Mouse (Mus musculus) CH12.LX (cell line): ENCODE data around the gene Smpdl3a. TPM values are rescaled to one million over a fixed set of nuclear protein-coding genes. Genes with fewer than 3 reads are reported as not detected.

Source experiments
- DNase-seq: peaks from one replicate; pipeline ENCODE4 v3.0.0-alpha.2; 2013; ENCODE audit errors: extremely low read depth
- H3K27ac ChIP-seq: 2 replicates; pipeline ENCODE4 v1.5.1; 2012; ENCODE audit warnings: low read depth, mild to moderate bottlenecking, control low read depth, moderate library complexity; ENCODE audit not compliant: insufficient read depth
- H3K27me3 ChIP-seq: replicated peaks from 2 replicates; pipeline ENCODE3; 2012; ENCODE audit warnings: inconsistent platforms
- H3K36me3 ChIP-seq, 2 experiments: replicated peaks in 1 of 2; 2 replicates each; pipeline versions ENCODE3 to v1.6.1; 2012; ENCODE audit warnings: inconsistent platforms in 1 of 2, low read length in 1 of 2, mild to moderate bottlenecking in 1 of 2, mixed read lengths in 1 of 2, moderate library complexity in 1 of 2; ENCODE audit not compliant: control insufficient read depth in 1 of 2, insufficient read depth in 1 of 2
- H3K4me1 ChIP-seq, 2 experiments: 2 replicates each; pipeline ENCODE4 v1.6.1; 2012; ENCODE audit warnings: inconsistent platforms in 1 of 2, moderate library complexity in 1 of 2; ENCODE audit not compliant: insufficient read depth in 2 of 2, control insufficient read depth in 1 of 2
- H3K4me2 ChIP-seq: 2 replicates; pipeline ENCODE4 v1.6.1; 2012; ENCODE audit warnings: low read depth, mild to moderate bottlenecking, control low read depth; ENCODE audit not compliant: poor library complexity, insufficient read depth, severe bottlenecking
- H3K4me3 ChIP-seq, 3 experiments: fragments of 150-350 bp in 1 of 3; sonication (generic) in 1 of 3; replicated peaks in 1 of 3; 2 replicates each; pipeline versions ENCODE3 to v1.5.1; 2011 to 2012; ENCODE audit warnings: low read depth in 2 of 3, low read length in 2 of 3, mild to moderate bottlenecking in 2 of 3, moderate library complexity in 2 of 3, control low read depth in 1 of 3, improper control_type of control experiment in 1 of 3, inconsistent platforms in 1 of 3, mixed read lengths in 1 of 3; ENCODE audit not compliant: poor library complexity in 1 of 3
- H3K79me2 ChIP-seq: replicated peaks from 2 replicates; pipeline ENCODE4 v1.6.1; 2012; ENCODE audit warnings: mild to moderate bottlenecking, moderate library complexity; ENCODE audit not compliant: control insufficient read depth, poor library complexity, insufficient read depth, severe bottlenecking; ENCODE audit errors: extremely low read depth
- H3K9ac ChIP-seq: 2 replicates; pipeline ENCODE4 v1.6.1; 2012; ENCODE audit warnings: low read depth, mild to moderate bottlenecking, control low read depth, moderate library complexity; ENCODE audit not compliant: insufficient read depth
- H3K9me3 ChIP-seq: replicated peaks from 2 replicates; pipeline ENCODE3; 2012; ENCODE audit warnings: low read length, inconsistent platforms, mixed read lengths
- CHD2 ChIP-seq: IDR thresholded peaks from 2 replicates; pipeline ENCODE4 v1.6.1; 2011; ENCODE audit warnings: low read length, improper control_type of control experiment
- CTCF ChIP-seq, 2 experiments: IDR thresholded peaks in 1 of 2; conservative IDR thresholded peaks in 1 of 2; 2 replicates each; pipeline ENCODE4 v1.5.1; 2011 to 2012; ENCODE audit warnings: low read depth in 2 of 2, low read length in 2 of 2, improper control_type of control experiment in 1 of 2, inconsistent platforms in 1 of 2, mild to moderate bottlenecking in 1 of 2, moderate library complexity in 1 of 2
- E2F4 ChIP-seq: IDR thresholded peaks from 2 replicates; pipeline ENCODE4 v1.6.1; 2011; ENCODE audit warnings: low read depth, low read length, improper control_type of control experiment; ENCODE audit not compliant: insufficient replicate concordance
- GABPA ChIP-seq: IDR thresholded peaks from 2 replicates; pipeline ENCODE4 v1.6.1; 2012; ENCODE audit warnings: low read depth, low read length, improper control_type of control experiment, inconsistent platforms; ENCODE audit not compliant: insufficient replicate concordance
- JUN ChIP-seq: IDR thresholded peaks from 2 replicates; pipeline ENCODE4 v1.6.1; 2011; ENCODE audit warnings: low read depth, mild to moderate bottlenecking, low read length, improper control_type of control experiment, moderate library complexity; ENCODE audit not compliant: insufficient read depth
- JUND ChIP-seq: conservative IDR thresholded peaks from 2 replicates; pipeline ENCODE4 v1.6.1; 2011; ENCODE audit warnings: low read depth, low read length, improper control_type of control experiment
- MAX ChIP-seq: IDR thresholded peaks from 2 replicates; pipeline ENCODE4 v1.6.1; 2011; ENCODE audit warnings: low read length, improper control_type of control experiment
- MAZ ChIP-seq: IDR thresholded peaks from 2 replicates; pipeline ENCODE4 v1.6.1; 2012; ENCODE audit warnings: low read depth, mild to moderate bottlenecking, inconsistent platforms, low read length, improper control_type of control experiment, moderate library complexity
- MXI1 ChIP-seq: IDR thresholded peaks from 2 replicates; pipeline ENCODE4 v1.6.1; 2011; ENCODE audit warnings: mild to moderate bottlenecking, low read depth, low read length, improper control_type of control experiment
- MYC ChIP-seq: IDR thresholded peaks from 2 replicates; pipeline ENCODE4 v1.6.1; 2011; ENCODE audit warnings: low read depth, mild to moderate bottlenecking, improper control_type of control experiment, low read length
- NELFE ChIP-seq: IDR thresholded peaks from 2 replicates; pipeline ENCODE4 v1.6.1; 2011; ENCODE audit warnings: low read depth, low read length, improper control_type of control experiment
- POLR2A ChIP-seq: IDR thresholded peaks from 2 replicates; pipeline ENCODE4 v1.6.1; 2011; ENCODE audit warnings: low read depth, mild to moderate bottlenecking, improper control_type of control experiment, low read length
- POLR2AphosphoS2 ChIP-seq: IDR thresholded peaks from 2 replicates; pipeline ENCODE4 v1.6.1; 2011; ENCODE audit warnings: low read depth, low read length, improper control_type of control experiment
- RAD21 ChIP-seq: IDR thresholded peaks from 2 replicates; pipeline ENCODE4 v1.6.1; 2011; ENCODE audit warnings: low read depth, mild to moderate bottlenecking, low read length, improper control_type of control experiment, moderate library complexity
- RCOR1 ChIP-seq: conservative IDR thresholded peaks from 2 replicates; pipeline ENCODE4 v1.6.1; 2012; ENCODE audit warnings: low read depth, mild to moderate bottlenecking, inconsistent platforms, low read length, improper control_type of control experiment
- SIN3A ChIP-seq: IDR thresholded peaks from 2 replicates; pipeline ENCODE4 v1.6.1; 2012; ENCODE audit warnings: low read length, improper control_type of control experiment, inconsistent platforms
- TBP ChIP-seq: conservative IDR thresholded peaks from 2 replicates; pipeline ENCODE4 v1.6.1; 2011; ENCODE audit warnings: low read depth, low read length, improper control_type of control experiment
- TCF12 ChIP-seq: IDR thresholded peaks from 2 replicates; pipeline ENCODE4 v1.6.1; 2014; ENCODE audit warnings: low read depth, mild to moderate bottlenecking, inconsistent platforms, low read length, improper control_type of control experiment
- UBTF ChIP-seq: IDR thresholded peaks from 2 replicates; pipeline ENCODE4 v1.6.1; 2012; ENCODE audit warnings: low read depth, mild to moderate bottlenecking, inconsistent platforms, low read length, improper control_type of control experiment, moderate library complexity
- USF1 ChIP-seq: IDR thresholded peaks from 2 replicates; pipeline ENCODE4 v1.6.1; 2014; ENCODE audit warnings: low read depth, mild to moderate bottlenecking, inconsistent platforms, low read length, improper control_type of control experiment
- USF2 ChIP-seq: conservative IDR thresholded peaks from 2 replicates; pipeline ENCODE4 v1.6.1; 2011; ENCODE audit warnings: low read depth, low read length, improper control_type of control experiment
- ZC3H11A ChIP-seq: IDR thresholded peaks from 2 replicates; pipeline ENCODE4 v1.6.1; 2012; ENCODE audit warnings: low read depth, mild to moderate bottlenecking, inconsistent platforms, low read length, improper control_type of control experiment
- ZMIZ1 ChIP-seq: IDR thresholded peaks from 2 replicates; pipeline ENCODE4 v1.6.1; 2012; ENCODE audit warnings: low read depth, mild to moderate bottlenecking, inconsistent platforms, low read length, improper control_type of control experiment
- ZNF384 ChIP-seq: IDR thresholded peaks from 2 replicates; pipeline ENCODE4 v1.6.1; 2012; ENCODE audit warnings: low read depth, low read length, improper control_type of control experiment, inconsistent platforms
- dilution Hi-C: fragments of 300-500 bp; cut with MboI; formaldehyde crosslinking; loops from 2 replicates; pipeline ENCODE4 v1.14.3; 2020; ENCODE audit warnings: low sequenced_read_pairs; ENCODE audit not compliant: extremely low pct_unique_long_range_greater_than_20kb, extremely low pct_ligation_motif_present
- in situ Hi-C: fragments of 300-500 bp; cut with MboI; formaldehyde crosslinking; loops from 3 replicates; pipeline ENCODE4 v1.14.3; 2019; ENCODE audit warnings: low sequenced_read_pairs, low pct_ligation_motif_present, low pct_unique_long_range_greater_than_20kb, mixed read lengths
- polyA plus RNA-seq: library from polyadenylated mRNA; unstranded; fragments of >175 nt; gene quantifications from 2 replicates; pipeline ENCODE4 v1.2.1, GENCODE M21; 2012; ENCODE audit warnings: low read depth; ENCODE audit not compliant: insufficient read length
- total RNA-seq, 2 experiments: library from RNA; depleted of rRNA; stranded (reverse); fragments of 300-350 nt in 1 of 2; fragments of >200 nt in 1 of 2; gene quantifications; 2 replicates each; pipeline ENCODE4 v1.2.3; 2012 to 2014

The Smpdl3a gene
- total and polyA plus RNA-seq, 3 experiments: not detected

DNA sequence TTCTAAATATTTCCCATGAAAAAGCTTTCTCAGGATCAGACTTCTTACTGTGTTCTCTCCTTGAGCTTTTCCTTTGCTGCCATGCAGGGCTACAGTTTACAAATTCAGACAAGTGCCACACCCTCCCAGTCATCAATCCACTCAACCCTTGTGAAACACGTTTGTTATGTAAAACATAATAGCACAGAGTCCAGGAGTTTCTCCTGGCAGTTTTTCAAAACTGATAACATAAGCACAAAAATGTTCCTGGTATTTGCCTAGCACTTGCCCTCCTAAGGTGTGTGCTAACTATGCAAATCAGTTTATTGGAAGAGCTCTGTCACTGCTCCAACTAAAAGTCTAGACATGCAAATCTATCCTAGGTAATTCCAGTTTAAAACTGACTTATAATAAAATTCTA is 31.1 kb upstream of the Smpdl3a start:
- H3K9ac ChIP-seq: no peak overlapping the region
- no peaks in the 10 kb centered on the region for H3K36me3 ChIP-seq
- H3K27me3 ChIP-seq: no peaks in the 10 kb centered on the region
- H3K4me3 ChIP-seq: no peak overlapping the region
- H3K27ac ChIP-seq: no peak overlapping the region
- TF ChIP-seq TBP (no peak), RCOR1 (no peak), MYC (no peak), ZNF384 (no peak), TCF12 (no peak), USF1 (no peak), MAZ (no peak), POLR2AphosphoS2 (no peak), RAD21 (no peak), GABPA (no peak), SIN3A (no peak), CHD2 (no peak), E2F4 (no peak), POLR2A (no peak), UBTF (no peak), JUND (no peak), JUN (no peak)
- TF ChIP-seq, all 38 proteins: peak for 0
- H3K4me2 ChIP-seq: no peak overlapping the region
- no peaks in the 10 kb centered on the region for H3K9me3 ChIP-seq
- dilution Hi-C loops (no loop called here), in situ Hi-C loops (no loop called here)
- no peaks in the 10 kb centered on the region for H3K79me2 ChIP-seq
- DNase-seq: no peak
- H3K4me1 ChIP-seq: no peaks in the 10 kb centered on the region

DNA sequence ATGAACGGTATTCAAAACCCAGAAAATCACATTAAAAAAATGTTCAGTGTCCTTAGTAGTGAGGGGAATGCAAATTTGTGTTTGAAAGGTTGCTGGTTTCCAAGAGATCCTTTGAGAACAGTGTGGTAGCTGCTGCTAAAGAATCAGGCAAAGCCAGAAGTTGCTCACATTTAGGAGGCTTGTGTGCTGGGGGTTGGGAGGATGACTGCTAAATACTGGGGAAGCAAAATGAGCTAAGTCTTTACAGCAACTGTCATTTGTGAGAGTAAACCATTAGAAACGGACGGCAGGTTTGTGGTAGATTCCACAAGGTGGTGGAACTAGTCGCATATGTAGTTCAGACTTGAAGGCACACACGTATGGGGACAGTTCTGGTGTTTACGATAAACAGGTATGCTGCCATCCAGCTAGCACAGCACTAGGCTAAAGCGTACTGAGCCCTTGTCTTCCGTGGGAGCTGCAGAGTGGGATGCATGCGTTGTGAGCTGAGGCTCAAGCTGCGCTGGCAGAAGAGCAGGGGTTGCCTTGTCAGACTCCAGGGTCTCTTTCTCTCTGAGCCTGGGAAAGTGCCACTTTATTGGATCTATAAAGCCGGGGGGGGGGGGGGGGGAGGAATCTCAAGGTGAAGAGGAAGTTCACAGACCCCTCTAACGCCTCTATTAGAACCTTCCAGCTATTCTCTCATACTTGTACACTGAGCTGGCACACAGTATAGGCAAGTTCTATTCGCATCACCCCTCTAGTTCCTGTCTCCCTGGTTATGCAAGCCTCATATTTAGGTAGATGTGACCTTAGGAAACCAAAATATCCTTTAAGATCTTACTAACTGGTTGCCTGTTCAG is 10.6 kb upstream of the Smpdl3a start:
- dilution Hi-C loops: no loop called here
- DNase-seq: no peak

More for the DNA sequence above, 10.6 kb upstream of the Smpdl3a start:
- Histone ChIP-seq H3K4me2 (no peak overlapping the region), H3K27ac (no peak overlapping the region), H3K4me1 (peaks cover 0 to 3% of the 10 kb centered on the region in 2 experiments; a peak in 1 of 4 replicates), H3K27me3 (no peaks in the 10 kb centered on the region), H3K9me3 (no peaks in the 10 kb centered on the region), H3K9ac (no peak overlapping the region), H3K36me3 (no peaks in the 10 kb centered on the region), H3K79me2 (no peaks in the 10 kb centered on the region), H3K4me3 (no peak overlapping the region)
- in situ Hi-C loops: no loop called here
- TF ChIP-seq POLR2AphosphoS2 (no peak), RAD21 (no peak), NELFE (no peak), MAZ (no peak), ZMIZ1 (no peak), MAX (no peak), MXI1 (no peak), RCOR1 (no peak), CTCF (conservative IDR thresholded peaks at IDR 0.05 in 1 of 2, IDR thresholded peaks at IDR 0.05 in 1 of 2; ENCODE audit: low read depth in 2 of 2, low read length in 2 of 2) (no peak), ZC3H11A (no peak), GABPA (no peak), USF2 (no peak)
